Mouse (Mus musculus) kidney, postnatal 10 days (tissue): ENCODE results near the gene P3h4.

Experiments used
- DNase-seq: peaks from one replicate; pipeline ENCODE4 v3.0.0; 2021; ENCODE audit warnings: mixed read lengths

Gene P3h4

DNA sequence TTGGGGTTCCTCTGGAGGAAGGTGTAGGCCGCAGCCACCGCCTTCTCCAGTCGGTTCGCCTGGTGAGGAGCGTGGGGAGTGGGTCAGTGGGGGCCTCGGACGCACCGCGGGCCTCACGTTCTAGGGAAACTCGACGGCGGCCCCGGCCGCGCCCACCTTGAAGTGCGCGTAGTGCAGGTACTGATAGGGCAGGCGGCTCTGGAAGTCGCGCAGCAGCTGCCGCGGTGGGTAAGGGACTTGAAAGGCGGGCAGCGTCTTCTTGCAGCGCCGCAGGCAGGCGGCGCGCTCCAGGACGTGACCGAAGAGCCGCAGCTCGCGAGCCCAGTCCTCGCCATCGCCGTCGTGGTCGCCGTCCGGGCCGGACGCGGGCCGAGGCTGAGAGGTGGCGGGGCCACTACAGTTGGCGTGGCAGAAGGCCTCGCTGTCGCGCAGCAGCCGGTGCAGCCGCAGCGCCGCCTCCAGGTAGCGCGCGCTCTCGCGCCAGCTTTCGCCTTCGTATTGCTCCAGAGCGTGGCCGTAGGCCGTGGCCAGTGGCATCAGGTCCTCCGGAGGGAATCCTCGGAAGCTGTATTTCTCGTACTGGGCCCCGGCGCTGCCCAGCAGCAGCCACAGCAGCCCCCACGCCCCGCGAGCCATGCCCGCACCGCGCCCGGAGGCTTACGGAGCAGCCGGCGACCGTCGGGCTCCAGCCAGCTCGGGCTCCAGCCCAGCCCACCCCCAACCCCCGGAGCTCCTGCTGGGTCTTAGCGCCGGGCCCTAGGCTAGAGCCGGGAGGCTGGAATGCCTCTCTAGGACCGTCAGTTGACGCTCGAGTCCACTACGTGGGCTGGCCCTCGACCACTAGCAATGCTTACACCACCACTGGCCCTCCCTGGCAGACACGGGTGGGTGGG lies at the start of gene P3h4:
Gene P3h4 (minus strand): TSS at position 816 of the 893 bp plus-strand sequence.
- peak; percentile 92 for DNase-seq

DNA sequence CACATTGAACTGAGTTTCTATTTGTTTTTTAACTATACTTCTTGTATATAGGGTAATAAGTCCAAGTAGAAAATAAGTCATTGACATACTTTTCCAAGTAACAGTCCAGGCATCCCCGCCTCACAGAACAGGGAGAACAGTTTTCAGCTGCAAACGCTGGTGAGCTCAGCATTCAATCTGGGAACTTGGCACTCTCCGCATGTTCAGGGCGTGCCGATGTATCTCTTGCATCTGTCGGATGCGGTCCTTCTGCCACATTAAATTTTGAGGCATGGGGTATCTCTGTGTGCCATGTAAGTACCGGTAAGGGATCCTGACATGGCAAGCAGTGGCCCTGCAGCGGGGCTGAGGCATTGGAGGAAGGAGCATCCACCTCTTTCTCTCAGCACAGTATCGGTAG lies 48.1 kb upstream of the P3h4 start:
- DNase-seq, result no peak

DNA sequence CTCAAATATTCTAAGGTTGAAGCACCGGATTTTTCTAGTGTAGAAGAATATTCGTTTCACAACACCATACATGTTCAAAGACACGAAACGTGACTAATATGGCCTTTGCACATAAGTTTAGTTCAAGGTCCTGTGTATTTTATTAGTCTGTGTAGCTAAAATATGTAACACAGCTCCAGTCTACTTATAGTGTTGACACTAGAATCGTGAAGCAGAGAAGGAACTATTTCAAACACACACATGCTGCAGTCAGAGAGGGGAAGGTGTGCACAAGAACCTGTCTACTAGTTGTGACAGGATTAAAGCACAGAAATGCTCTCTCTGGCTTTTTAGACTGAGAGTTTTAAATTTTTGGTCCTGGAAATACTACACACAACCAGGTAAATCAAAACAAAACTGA lies 43.1 kb upstream of the P3h4 start:
- no peak for DNase-seq

DNA sequence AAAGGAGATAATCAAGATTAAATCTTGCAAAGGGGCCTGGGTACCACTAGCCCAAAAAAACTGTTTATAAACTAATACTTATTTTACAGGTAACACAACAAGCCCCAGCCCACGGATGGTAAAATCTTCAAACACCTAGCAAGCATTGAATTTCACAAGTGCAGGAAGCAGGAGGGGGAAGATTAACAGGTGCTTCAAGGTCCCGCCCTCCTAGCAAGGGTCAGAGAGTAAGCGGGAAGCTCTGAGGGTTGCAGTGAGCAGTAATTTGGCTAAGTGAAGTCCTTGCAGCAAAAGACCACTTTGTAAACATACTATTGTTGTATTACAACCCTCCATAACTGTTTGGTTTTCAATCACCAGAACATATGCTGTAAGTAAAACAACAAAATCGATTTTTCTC lies 42.6 kb upstream of the P3h4 start:
- DNase-seq, result no peak

DNA sequence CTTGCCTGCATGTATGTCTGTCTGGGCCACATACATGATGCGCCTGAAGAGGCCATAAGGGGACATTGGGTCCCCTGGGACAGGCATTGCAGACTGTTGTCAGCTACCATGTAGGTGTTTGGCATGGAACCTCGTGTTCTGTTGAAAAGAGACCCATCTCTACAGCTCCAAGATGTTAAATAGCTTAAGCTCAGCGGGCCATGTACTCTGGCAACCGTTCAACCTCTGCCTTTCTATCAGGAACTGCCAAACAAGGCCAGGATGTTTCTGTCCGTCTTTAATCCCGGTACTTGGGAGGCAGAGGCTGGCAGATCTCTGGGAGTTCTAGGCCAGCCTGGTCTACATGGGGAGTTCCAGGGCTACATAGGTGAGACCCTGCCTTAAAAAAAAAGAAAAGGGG lies 28.0 kb upstream of the P3h4 start:
- peak; percentile 41 for DNase-seq

DNA sequence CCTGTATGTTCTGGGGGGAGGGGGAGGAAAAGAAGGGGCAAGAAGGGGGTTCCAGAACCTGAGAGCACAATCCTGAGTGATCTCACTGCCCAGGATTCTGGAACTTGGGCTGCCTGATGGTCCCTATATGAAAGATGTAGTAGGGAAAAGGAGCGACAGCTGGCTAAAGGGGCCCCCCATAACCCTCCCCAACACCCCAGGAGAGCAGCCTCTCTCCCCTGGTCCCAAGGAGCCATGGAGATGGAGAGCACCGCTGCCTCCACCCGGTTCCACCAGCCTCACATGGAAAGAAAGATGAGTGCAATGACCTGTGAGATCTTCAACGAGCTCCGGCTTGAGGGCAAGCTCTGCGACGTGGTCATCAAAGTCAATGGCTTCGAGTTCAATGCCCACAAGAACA lies 27.2 kb upstream of the P3h4 start, which contains the start of the genes Nt5c3b and Klhl10:
Gene Nt5c3b (minus strand): TSS at position 12 of the 400 bp plus-strand sequence.
Gene Klhl10 (plus strand): TSS at position 121 of the 400 bp plus-strand sequence.
- no peak for DNase-seq

DNA sequence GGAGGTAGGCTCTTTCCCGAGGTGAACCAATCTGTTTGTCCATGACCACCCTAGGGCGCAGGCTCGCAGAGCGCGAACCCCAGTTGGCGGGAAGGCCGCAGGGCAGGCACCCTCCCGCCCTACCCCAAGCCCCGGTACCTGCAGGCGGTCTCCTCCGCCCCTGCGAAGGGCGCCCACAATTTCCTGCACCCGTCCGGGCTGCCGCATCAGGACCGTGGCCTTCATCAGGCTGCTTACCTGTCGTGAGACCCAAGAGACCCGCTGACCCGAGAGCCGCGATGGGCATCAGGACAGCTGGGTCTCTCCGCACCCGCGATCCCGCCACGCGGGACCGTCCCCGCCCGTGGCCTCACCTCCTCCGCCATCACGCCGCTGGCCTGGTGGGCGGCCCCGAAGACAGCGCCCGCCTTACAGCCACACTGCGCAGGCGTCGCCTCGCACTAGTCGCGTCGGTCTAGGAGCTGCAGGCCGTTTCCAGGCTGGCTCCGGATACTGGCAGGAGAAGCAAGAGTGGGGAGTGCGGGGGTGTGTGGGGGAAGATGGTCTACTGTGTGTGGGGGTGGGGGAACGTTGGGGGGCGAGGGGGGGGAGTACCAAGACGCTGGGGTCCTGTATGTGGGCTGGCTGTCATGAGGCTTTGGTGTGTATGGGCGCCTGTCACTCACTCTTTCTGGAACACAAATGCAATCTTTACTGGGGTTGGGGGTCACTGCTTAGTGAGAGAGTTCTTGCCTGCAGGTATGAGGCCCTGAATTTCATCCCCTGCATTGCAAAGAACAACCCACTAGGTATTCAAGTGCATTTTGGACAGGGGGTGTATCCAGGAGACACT lies 26.3 kb upstream of the P3h4 start:
- peak; percentile 92 for DNase-seq

DNA sequence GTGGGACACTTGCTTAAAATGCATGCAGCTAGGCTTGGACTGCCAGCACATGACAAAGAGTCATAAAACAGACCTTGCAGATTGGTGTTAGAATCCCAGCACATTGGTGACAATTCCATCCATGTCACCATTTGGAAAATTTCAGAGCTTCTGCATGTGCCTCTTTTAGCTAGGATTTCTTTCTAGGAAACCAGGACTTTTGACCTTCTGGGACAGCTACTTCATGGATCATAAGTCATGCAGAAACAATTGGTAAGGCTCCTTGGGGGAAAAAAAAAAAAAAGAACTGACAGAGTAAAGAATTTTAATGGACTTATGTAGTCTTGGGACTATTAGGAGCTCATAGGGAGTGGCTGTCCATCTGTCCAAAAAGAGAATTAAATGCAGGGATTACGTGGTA lies 23.3 kb upstream of the P3h4 start:
- no peak for DNase-seq

DNA sequence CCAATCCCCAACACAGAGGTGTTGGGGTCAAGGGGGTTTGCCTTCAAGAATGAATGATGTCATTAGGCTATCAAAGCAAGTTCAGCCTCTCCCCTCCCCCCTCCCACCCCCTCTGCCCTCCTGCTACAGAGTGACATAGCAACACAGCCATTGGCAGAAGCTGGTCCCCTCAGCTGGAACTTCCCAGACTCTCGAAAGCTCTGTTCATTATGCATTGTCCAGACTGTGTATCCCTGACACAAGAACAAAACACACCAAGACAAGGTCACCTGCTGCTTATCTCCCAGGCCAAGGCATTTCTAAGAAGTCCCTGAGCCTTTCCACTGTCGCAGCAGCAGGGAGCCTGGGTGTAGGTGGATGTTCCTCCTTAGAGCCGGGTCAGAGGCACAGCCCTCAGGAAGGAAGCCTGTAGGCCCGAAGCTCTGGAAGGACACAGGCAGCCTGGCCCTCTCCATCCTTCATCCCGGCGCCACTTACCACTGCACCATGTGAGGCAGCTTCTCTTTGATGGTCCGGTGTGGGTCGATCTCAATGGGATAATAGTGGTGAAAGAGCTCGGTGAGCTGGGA lies 21.1 kb upstream of the P3h4 start:
- no peak for DNase-seq

DNA sequence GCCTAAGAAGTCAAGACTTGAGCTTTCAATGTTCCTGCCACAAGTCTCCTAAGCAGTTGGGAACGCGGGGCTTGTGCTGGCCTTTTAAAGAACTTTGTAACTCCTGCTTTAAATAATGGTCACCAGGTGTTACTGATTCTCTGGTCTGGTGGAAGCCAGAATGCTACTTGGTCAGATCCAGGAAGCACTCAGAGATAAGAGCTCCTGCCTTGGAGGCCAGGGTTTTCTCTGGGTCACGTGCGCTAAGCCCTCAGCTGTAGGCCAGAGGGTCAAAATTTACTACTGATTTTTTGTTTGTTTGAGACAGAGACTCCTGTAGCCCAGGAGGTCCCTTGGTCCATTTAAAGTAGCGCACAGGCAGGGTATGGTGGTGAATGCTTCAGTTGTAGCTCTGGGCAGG lies 17.4 kb upstream of the P3h4 start:
- DNase-seq, result no peak

DNA sequence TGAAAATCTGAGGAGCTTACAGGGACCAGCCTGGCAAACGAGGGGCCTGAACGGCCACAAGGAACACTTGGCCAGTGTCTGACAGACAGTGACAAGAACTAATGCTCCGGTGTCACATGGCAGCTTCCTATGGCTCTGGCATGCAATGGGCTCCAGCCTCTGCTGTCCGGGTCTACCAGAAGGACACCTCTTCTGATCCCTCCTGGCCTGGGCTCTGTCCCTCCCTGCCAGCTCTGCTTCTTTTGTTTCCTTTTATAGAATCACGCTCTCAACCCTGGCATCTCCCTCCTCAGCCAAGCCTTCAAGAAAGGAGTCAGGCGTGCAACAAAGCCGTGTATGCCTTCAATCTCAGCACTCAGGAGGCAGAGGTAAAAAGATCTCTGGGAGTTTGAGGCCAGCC lies 15.4 kb upstream of the P3h4 start:
- DNase-seq, result no peak

DNA sequence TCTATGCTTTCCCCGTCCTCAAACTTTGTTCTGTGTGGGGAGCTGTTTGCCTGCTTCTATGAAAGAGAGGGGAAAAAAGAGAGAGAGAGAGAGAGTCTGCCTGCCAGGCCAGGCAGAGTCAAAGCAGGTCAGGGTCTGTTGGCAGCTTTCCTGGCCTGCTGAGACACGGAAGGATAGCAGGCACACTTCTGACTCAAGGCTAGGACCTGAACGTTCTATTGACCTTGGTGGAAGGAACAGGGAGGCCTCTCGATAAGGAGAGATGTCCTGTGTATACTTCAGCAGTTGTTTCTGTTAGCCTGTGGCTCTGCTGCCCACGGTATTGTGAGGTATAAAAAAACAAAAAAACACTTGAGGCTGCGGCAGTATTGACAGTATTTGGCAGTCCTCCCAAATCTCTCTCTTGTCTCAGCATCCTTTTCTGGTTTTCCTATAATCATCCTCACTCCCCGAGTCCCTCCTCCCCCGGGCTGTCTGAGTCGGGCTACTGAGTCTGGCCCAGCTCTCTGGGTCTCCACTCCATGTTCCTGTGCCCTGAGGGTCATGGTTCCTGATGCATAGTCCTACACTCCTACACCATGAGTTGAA lies 14.1 kb upstream of the P3h4 start:
- no peak for DNase-seq

DNA sequence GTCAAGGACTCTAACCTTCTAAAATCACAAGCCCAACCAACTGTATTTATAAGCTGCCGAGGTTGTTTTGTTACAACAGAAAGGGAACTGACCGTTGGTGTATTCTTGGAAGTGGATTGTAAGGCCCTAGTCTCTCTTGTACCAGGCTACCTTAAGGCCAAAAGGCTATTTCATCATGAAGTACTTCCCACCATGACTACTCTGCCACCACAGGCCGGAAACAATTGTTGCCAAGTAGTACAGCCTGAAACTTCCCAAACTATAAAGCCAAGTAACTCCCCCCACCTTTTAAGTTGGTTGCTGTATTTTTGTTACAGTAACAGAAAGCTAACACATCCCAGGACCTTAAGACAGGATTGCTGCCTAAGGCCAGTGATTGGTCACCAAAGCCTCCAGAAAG lies 12.2 kb upstream of the P3h4 start:
- DNase-seq, result no peak

DNA sequence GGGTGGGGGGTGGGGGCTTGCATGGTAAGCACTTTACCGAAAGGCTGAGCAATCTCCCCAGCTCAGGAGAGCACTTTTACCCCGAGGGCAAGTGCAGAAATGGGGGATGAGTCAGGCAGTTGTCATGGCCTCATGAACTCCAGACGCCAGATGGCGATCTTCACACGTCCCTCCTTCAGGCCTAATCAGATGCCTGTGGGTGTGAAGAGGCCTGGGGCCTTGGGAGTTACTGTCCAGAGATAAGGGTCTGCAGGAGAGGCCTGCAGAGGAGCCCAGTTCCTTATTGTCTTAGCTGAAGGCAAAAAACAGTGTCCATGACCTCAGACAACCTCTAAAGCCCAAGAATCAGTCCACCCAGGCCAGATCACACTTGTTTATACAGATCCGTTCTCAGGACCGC lies 11.2 kb upstream of the P3h4 start:
- peak; percentile 87 for DNase-seq

DNA sequence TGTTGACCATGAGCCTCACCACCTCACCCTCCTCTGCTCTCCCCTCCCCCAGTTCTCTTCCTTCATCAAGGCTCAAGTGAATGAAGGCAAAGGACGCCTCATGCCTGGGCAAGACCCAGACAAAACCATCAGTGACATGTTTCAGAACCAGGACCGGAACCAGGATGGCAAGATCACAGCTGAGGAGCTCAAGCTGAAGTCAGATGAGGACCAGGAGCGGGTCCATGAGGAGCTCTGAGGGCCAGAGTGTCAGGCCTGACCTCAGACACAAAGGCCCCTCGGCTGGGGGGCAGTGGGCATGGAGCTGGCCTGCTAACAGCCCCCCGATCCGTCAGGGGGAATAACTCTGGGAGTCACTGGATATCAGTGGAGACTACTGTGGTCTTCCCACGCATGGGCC lies 9.2 kb upstream of the P3h4 start:
- DNase-seq, result no peak

DNA sequence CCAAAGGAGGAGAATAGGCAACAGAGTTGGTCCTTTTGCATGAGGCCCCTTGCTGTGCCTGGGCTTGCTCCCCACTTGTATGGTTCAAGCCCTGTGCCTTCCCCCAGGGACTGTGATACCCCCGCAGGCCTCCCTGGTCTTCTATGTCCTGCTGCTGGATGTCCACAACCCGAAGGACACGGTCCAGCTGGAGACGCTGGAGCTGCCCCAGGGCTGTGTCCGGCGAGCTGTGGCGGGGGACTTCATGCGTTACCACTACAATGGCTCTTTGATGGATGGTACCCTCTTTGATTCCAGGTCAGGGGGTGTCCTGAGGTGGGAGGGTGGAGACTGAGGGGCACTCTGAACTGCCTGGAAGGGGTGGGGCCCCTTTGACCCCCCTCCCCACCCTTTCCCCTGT lies 6.9 kb upstream of the P3h4 start:
- peak; percentile 52 for DNase-seq

DNA sequence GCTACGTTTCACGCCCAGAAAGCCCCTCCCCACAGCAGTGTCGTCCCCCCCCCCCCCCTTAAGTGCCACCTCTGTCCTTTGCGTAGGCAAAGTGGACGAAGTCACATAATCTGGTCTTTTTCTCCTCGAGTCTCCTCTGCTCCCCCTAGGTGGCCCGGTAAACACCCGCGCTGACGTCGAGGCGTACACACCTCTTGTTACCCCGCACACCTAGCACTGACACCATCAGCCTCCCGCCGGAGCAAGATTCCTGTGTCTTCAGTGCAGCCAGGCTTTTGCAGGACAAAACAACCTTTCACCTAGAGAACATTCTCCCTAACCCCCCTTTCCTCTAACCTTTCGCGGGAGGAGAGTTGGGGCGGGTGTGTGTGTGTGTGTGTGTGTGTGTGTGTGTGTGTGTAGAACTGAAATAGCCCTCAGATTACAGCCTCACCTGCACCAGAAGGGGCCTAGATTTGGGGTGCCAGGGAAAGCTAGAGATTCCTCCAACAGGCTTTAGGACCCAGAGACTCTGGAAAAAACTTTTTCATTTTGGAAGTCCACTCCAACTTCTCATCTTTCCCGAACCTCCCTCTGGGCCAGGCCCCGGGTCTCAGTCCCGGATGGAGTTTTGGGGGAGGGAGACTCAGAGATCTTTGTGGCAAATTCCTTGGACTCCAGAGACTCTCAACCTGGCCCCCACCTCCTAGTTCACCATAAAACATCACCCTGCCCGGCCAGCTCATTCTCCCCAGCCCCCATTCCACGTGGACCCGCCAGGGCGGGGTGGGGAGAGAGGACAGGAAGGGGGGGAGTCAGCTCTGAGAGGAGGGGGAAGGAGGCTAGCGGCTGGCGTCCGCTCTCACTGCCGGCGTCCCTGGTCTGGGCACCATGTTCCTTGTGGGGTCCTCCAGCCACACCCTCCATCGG lies 532 bp upstream of the P3h4 start, which contains the start of gene Fkbp10:
Gene Fkbp10 (plus strand): TSS at position 784 of the 909 bp plus-strand sequence.
- peak; percentile 81 for DNase-seq

DNA sequence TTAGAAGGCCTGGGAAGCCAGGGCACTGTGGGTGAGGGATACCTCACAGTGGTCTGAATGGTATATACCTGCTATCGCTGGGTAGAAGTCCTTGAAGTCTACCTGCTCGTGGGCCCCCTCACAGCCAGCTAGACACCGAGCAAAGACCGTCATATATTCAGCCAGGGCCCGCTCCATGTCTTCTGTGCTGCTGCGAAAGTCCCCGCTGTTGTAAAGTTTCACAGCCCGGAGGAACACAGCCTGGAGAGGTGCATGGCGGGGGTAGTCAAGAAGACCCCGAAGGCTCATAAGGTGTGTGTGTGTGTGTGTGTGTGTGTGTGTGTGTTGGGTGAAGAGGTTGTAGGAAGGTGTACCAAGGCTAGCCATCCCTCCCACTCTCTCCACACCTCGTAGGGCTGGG lies 1.1 kb downstream of the P3h4 start:
- no peak for DNase-seq

DNA sequence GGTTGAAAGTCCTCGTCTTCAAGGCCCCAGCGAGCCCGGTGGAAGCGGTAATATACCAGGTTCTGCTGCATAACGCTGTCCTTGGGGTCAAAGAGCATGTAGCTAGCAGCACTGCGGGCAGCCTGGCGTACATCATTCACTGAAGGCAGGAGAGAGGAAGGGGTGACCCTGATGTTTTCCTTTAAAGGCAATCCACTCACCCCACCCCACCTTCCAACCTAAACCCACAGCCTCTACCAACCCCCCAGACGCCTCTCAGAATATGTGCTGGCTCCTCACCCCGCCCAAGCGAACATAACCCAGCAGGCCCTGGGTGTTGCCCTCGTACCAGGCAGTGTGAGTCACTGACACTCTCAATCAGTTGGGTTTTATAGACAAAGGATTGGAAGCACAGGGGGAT lies 2.9 kb downstream of the P3h4 start:
- DNase-seq, result no peak

DNA sequence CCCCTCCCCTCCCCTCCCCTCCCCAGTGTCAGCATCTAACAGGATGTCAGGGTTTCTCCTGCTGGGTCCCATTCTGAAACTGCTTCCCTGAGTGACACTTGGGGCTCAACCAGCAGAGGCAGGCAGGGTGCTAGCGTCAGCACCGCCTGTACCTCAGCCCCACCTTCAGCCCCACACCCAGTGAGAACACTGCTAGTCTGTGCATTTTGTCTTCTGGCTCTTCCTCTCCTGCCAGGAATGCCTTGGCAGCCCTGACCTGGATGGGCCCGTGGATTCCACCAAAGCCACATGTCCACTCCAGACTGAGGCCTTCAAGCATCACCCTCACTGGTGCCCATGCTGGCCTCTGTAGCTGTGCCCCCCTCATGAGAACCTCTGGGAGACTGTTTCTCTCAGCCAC lies 5.0 kb downstream of the P3h4 start:
- DNase-seq, result no peak

DNA sequence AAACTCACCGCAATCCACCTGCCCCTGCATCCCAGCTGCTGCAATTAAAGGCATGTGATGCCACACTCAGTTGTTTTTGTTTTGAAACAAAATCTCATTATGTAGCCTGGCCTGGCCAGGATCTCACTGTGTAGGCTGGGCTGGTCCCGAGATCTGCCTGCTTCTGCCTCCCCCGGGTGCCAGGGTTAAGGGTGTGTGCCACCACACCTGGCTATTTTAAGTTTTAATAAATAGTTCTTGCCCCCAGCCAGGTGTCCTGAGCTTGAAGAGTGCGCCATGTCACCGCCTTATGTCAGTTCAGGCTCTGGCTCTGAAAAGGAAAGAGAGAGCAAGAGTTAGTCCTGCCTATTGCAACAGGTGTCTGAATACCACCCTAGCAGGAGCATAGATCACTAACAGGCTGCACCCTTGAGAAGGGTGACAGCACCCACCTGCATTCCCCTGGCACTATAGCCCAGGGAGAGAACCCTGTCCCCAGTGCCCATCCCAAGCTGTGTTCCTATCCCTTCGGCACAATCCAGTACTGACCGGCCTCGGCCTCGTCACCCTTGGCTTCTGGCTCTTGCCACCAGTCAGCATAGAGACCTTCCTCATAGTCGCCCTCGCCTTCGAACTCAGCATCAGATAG lies 5.7 kb downstream of the P3h4 start:
- no peak for DNase-seq
